Mouse (Mus musculus) embryonic facial prominence, embryonic 13.5 days (tissue): ENCODE results near the gene Psmd7. TPM values are rescaled to one million over a fixed set of nuclear protein-coding genes. Genes with fewer than 3 reads are reported as not detected.
A peak's percentile ranks its signal among the peaks of the same experiment; 100 is the strongest.

ENCODE experiments used
- ATAC-seq: fragments of 200-750 bp; cut with Nextera tagmentation; 2 replicates; pipeline ENCODE4 v1.8.0; 2017; ENCODE audit warnings: low read depth; ENCODE audit not compliant: insufficient number of reproducible peaks, insufficient read depth, low FRiP score, low TSS enrichment
- H3K27ac ChIP-seq: fragments of 300-500 bp; sonication (generic); 2 replicates; pipeline ENCODE4 v1.5.1; 2015; ENCODE audit warnings: moderate library complexity, mild to moderate bottlenecking, inconsistent platforms
- H3K27me3 ChIP-seq: fragments of 300-500 bp; sonication (generic); 2 replicates; pipeline ENCODE4 v1.6.1; 2015; ENCODE audit warnings: mild to moderate bottlenecking, inconsistent platforms
- H3K36me3 ChIP-seq: fragments of 300-500 bp; sonication (generic); 2 replicates; pipeline ENCODE4 v1.6.1; 2015; ENCODE audit warnings: mild to moderate bottlenecking, inconsistent platforms
- H3K4me1 ChIP-seq: fragments of 300-500 bp; sonication (generic); 2 replicates; pipeline ENCODE4 v1.6.1; 2015; ENCODE audit warnings: inconsistent platforms
- H3K4me2 ChIP-seq: fragments of 300-500 bp; sonication (generic); 2 replicates; pipeline ENCODE4 v1.6.1; 2015; ENCODE audit warnings: moderate library complexity, mild to moderate bottlenecking, inconsistent platforms
- H3K4me3 ChIP-seq: fragments of 300-500 bp; sonication (generic); 2 replicates; pipeline ENCODE4 v1.5.1; 2015; ENCODE audit warnings: mild to moderate bottlenecking, inconsistent platforms
- H3K9ac ChIP-seq: fragments of 300-500 bp; sonication (generic); 2 replicates; pipeline ENCODE4 v1.6.1; 2015; ENCODE audit warnings: mild to moderate bottlenecking, inconsistent platforms
- H3K9me3 ChIP-seq: fragments of 300-500 bp; sonication (generic); 2 replicates; pipeline ENCODE4 v1.6.1; 2016; ENCODE audit warnings: inconsistent platforms
- WGBS: fragments of 180-500 bp; shearing (Covaris S2); methylation state at CpG from one replicate; pipeline ENCODE4 v1.1.7; 2015; ENCODE audit warnings: mixed read lengths; 5-methylcytosine and 5-hydroxymethylcytosine counted together
- polyA plus RNA-seq: library from polyadenylated mRNA; unstranded; fragments of >200 nt; fragmentation: Nextera tagmentation; extraction: Ambion mirVana; gene quantifications from 2 replicates; pipeline ENCODE4 v1.2.1, GENCODE M21; 2015

Gene Psmd7
- polyA plus RNA-seq, 1 experiment from 2014 or later, result 325 TPM

DNA sequence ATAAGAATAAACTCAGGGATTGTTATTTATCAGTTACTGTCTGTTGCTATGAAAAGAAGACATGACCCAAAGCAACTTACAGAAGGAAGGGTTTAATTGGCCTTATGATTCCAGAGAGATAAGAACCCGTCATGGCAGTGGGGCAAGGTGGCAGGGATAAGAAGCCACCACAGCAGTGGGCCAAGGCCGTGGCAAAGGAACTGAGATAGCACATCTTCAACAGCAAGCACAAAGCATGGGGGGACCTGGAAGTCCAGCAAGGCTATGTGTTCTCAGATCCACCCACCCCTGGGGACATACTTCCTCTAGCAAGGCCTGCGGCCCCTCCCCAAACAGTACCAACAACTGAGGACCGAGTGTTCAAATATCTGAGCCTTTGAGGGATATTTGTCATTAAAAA, 10.6 kb downstream of the Psmd7 start:
- ATAC-seq, result no peak
- H3K4me2 ChIP-seq, result no peak overlapping the region
- 89% methylated on average over 4 of the region's 4 CpGs for WGBS
- H3K27me3 ChIP-seq, result no peaks in the 10 kb centered on the region
- H3K4me3 ChIP-seq, result no peak overlapping the region
- H3K36me3 ChIP-seq, result peaks cover 51% of the 10 kb centered on the region
- H3K9ac ChIP-seq, result no peak overlapping the region
- H3K4me1 ChIP-seq, result 0 out of 2 replicates have a peak, but pooled peaks cover 4% of the 10 kb centered on the region
- peak overlapping the region; percentile 30 for H3K27ac ChIP-seq
- no peaks in the 10 kb centered on the region for H3K9me3 ChIP-seq

GRCm38 (mm10) chr8:107576702-107577101, 11.6 kb downstream of the Psmd7 start:
- Histone ChIP-seq H3K4me3 (no peak overlapping the region), H3K27ac (peak overlapping the region; percentile 35), H3K4me2 (peak overlapping the region; percentile 51), H3K36me3 (peaks cover 42% of the 10 kb centered on the region), H3K4me1 (0 out of 2 replicates have a peak, but pooled peaks cover 4% of the 10 kb centered on the region), H3K9ac (peak overlapping the region; percentile 54), H3K9me3 (no peaks in the 10 kb centered on the region), H3K27me3 (no peaks in the 10 kb centered on the region)
- 0 out of 2 replicates have a peak, but pooled peaks have one; percentile 20 for ATAC-seq
- 9% methylated on average over 10 of the region's 10 CpGs for WGBS

GRCm38 (mm10) chr8:107574771-107575170, 13.5 kb downstream of the Psmd7 start:
- Histone ChIP-seq H3K4me2 (no peak overlapping the region), H3K27ac (no peak overlapping the region), H3K36me3 (peaks cover 22% of the 10 kb centered on the region), H3K4me3 (no peak overlapping the region), H3K4me1 (0 out of 2 replicates have a peak, but pooled peaks cover 4% of the 10 kb centered on the region), H3K27me3 (no peaks in the 10 kb centered on the region), H3K9me3 (no peaks in the 10 kb centered on the region), H3K9ac (no peak overlapping the region)
- no peak for ATAC-seq
- 89% methylated on average over 3 of the region's 3 CpGs for WGBS

DNA sequence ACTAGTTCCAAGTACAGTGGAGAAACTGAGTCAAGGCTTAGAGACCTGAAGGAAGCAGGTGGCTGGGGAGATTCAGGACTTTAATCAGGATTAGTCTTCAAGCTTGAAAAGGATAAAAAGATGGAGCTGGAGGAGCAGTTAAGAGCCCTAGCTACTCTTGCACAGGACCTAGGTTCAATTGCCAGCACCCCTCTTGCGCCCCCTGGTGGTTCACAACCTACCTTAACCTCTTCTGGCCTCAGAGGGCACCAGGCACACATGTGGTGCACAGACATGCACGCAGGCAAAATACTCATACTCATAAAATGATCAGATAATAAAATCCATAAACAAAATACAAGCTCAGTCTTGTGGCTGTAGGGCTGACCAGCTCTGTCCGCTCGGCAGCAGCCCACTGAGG, 15.8 kb downstream of the Psmd7 start:
- 45% methylated on average over 4 of the region's 4 CpGs for WGBS
- Histone ChIP-seq H3K27me3 (no peaks in the 10 kb centered on the region), H3K27ac (no peak overlapping the region), H3K4me1 (0 out of 2 replicates have a peak, but pooled peaks cover 4% of the 10 kb centered on the region), H3K36me3 (no peaks in the 10 kb centered on the region), H3K4me3 (no peak overlapping the region), H3K9me3 (no peaks in the 10 kb centered on the region), H3K4me2 (no peak overlapping the region), H3K9ac (no peak overlapping the region)
- ATAC-seq, result no peak

DNA sequence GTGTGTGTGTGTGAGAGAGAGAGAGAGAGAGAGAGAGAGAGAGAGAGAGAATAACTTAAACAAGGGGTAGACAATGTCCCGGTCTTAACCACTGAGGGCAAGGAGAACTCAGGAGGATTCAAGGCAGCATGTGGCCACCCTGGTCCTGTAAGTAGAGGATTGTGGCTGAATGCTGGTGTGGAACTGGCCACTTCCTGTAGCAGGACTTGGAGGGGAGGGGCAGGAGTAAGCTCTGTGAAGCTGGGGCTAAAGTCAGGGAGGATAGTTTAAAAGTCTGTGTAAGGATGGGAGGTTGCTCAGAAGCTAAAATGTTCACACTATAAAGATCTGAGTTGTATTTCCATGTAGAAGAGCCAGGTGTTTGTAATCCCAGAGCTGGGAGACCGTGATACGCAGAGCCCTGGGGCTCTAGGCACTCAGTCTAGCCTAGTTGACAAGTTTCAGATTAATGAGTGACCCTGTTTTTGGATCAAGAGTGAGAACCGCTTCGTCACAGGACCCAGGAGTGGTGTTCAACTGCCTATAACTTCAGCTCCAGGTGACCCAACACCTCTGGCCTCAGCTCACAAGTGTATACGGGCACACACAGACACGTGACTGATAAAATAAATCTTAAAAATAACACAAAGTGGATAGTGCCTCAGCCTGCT, 16.7 kb downstream of the Psmd7 start:
- H3K27ac ChIP-seq, result no peak overlapping the region

DNA sequence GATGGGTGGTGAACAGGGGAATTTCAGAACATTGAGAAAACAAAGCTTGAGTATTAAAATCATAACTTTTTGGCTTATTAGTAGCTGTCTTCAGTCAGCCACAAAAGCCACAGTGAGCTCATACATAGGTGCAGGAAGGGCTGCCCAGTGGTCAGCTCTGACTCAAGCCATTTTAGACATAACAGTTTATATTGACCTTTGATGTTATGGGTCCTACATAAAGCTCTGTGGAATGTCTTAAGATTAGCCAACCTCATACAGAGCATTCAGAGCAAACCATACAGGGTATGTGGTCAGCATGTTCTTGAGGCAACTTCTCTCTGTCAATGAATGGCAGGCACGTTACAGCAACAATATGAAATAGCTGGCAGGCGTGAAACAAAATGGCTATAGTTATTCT, 17.2 kb downstream of the Psmd7 start:
- H3K9ac ChIP-seq, result no peak overlapping the region
- no peak overlapping the region for H3K4me2 ChIP-seq
- H3K27me3 ChIP-seq, result no peaks in the 10 kb centered on the region
- H3K4me3 ChIP-seq, result no peak overlapping the region
- H3K27ac ChIP-seq, result no peak overlapping the region
- no peaks in the 10 kb centered on the region for H3K9me3 ChIP-seq
- no peaks in the 10 kb centered on the region for H3K4me1 ChIP-seq
- no peak for ATAC-seq
- WGBS, result 80% methylated on average over 2 of the region's 2 CpGs
- H3K36me3 ChIP-seq, result no peaks in the 10 kb centered on the region

More for the DNA sequence above, 16.7 kb downstream of the Psmd7 start:
- Histone ChIP-seq H3K4me1 (0 out of 2 replicates have a peak, but pooled peaks cover 4% of the 10 kb centered on the region), H3K4me3 (no peak overlapping the region), H3K27me3 (no peaks in the 10 kb centered on the region), H3K9me3 (no peaks in the 10 kb centered on the region), H3K4me2 (no peak overlapping the region), H3K9ac (no peak overlapping the region), H3K36me3 (no peaks in the 10 kb centered on the region)
- 86% methylated on average over 7 of the region's 7 CpGs for WGBS
- ATAC-seq, result no peak

DNA sequence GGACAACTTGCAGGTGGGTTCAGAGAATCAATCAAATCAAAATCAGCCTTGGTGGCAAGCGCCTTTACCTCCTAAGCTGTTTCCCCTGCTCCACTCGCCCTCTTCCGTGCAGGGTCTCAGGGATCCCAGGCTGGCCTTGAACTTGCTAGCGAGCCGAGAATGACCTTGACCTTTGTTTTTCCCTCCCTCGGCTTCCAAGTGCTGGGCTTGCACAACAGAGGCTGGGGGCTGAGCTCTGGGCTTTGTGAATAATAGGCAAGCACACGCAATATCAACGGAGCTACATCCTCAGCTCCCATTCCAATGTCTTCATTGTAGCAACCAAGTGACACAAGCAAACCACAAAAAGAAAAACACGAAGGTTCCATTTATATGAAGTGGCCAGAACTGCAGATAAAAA, 26.1 kb downstream of the Psmd7 start:
- no peak overlapping the region for H3K4me2 ChIP-seq
- H3K9ac ChIP-seq, result no peak overlapping the region
- ATAC-seq, result no peak
- no peaks in the 10 kb centered on the region for H3K27me3 ChIP-seq
- no peak overlapping the region for H3K27ac ChIP-seq
- no peaks in the 10 kb centered on the region for H3K9me3 ChIP-seq
- 67% methylated on average over 9 of the region's 9 CpGs for WGBS
- H3K4me3 ChIP-seq, result no peak overlapping the region
- peaks cover 20% of the 10 kb centered on the region for H3K4me1 ChIP-seq
- H3K36me3 ChIP-seq, result peaks cover 14% of the 10 kb centered on the region

DNA sequence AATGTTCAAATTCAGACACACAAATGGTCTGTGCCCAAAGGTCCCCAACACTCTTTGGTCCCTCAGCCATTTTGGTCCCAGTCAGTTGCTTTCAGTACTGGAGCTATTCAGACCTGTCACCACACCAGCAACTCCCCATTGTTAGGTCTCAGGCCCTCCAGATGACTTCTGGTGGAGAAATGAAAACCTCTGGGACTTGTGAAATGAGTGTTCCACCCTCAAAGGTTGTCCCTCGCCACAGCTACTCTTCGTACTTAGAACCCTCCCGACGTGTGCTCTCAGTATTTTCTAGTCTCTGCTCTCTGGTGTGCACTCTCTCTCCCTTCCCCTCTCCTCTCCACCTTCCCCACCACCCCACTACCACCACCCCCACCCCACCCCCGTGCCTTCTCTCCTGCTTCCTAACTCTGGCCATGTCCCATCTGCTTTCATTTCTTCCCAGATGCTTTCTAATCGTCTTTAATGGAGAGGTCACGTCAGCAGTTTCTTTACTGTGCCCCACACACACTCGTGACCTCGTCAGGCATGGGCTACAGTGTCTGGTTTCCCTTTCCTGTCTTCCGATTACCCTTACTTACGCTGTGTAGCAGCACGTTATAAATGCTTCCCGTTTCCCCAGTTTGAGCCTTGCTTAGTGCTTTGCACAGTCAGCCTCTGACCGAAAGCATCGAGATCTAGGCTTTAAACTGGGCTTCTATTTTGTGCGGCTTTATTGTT, 27.3 kb downstream of the Psmd7 start:
- no peak for ATAC-seq
- peaks cover 20% of the 10 kb centered on the region for H3K4me1 ChIP-seq
- H3K4me3 ChIP-seq, result peak overlapping the region; percentile 25
- WGBS, result 29% methylated on average over 16 of the region's 16 CpGs
- peaks cover 25% of the 10 kb centered on the region for H3K36me3 ChIP-seq
- peak overlapping the region; percentile 47 for H3K4me2 ChIP-seq
- peak overlapping the region; percentile 51; the same call in 1 of the 2 replicates for H3K9ac ChIP-seq
- H3K27me3 ChIP-seq, result no peaks in the 10 kb centered on the region
- peak overlapping the region; percentile 39 for H3K27ac ChIP-seq
- H3K9me3 ChIP-seq, result no peaks in the 10 kb centered on the region

GRCm38 (mm10) chr8:107556511-107556936, 31.7 kb downstream of the Psmd7 start:
- Histone ChIP-seq H3K4me3 (no peak overlapping the region), H3K9me3 (no peaks in the 10 kb centered on the region), H3K4me2 (peak overlapping the region; percentile 1; the same call in 1 of the 2 replicates), H3K27me3 (no peaks in the 10 kb centered on the region), H3K36me3 (peaks cover 66% of the 10 kb centered on the region), H3K4me1 (peaks cover 13% of the 10 kb centered on the region), H3K27ac (0 out of 2 replicates have a peak overlapping the region, but pooled peaks have one; percentile 57), H3K9ac (peak overlapping the region; percentile 44; the same call in 1 of the 2 replicates)
- 59% methylated on average over 12 of the region's 12 CpGs for WGBS
- ATAC-seq, result no peak

DNA sequence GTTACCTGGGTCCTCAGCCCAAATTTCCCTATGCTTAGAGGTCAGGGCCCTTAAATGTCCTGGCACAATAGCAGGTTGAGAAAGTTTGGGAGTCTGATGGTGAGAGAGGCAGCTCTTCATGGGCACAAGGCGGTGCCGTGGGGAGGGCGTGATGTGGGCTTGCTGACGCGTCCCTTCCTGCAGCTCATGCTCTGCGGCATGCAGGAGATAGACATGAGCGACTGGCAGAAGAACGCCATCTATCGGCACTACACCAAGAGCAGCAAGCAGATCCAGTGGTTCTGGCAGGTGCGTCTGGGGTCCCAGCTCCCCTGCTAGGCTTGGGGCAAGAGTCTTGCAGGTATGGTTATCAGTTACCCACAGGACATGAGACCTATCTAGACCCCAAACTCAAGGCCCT, 33.0 kb downstream of the Psmd7 start:
- Histone ChIP-seq H3K4me3 (no peak overlapping the region), H3K27me3 (no peaks in the 10 kb centered on the region), H3K9ac (peak overlapping the region; percentile 52), H3K9me3 (no peaks in the 10 kb centered on the region), H3K4me1 (no peaks in the 10 kb centered on the region), H3K4me2 (peak overlapping the region; percentile 20), H3K36me3 (peaks cover 79% of the 10 kb centered on the region), H3K27ac (peak overlapping the region; percentile 57; the same call in 1 of the 2 replicates)
- WGBS, result 88% methylated on average over 10 of the region's 10 CpGs
- no peak for ATAC-seq

DNA sequence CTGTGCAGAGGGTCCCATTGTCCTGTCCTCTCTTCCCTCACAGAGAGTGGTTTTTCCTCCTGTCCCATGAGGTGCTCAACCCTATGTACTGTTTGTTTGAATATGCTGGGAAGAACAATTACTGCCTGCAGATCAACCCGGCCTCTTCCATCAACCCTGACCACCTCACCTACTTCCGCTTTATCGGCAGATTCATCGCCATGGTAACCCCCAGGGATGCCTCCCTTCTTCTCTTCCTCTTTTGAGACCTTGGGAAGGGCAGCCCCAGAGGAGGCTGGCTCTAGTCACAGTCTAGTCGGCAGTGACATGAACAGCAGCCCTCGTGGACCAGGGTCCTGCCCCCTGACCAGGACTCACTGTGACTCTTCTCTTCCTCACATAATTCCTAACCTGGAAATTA, 36.0 kb downstream of the Psmd7 start:
- no peak for ATAC-seq
- H3K9me3 ChIP-seq, result no peaks in the 10 kb centered on the region
- 70% methylated on average over 6 of the region's 6 CpGs for WGBS
- peak overlapping the region; percentile 61 for H3K9ac ChIP-seq
- peaks cover 89% of the 10 kb centered on the region for H3K36me3 ChIP-seq
- H3K4me2 ChIP-seq, result peak overlapping the region; percentile 39
- H3K27me3 ChIP-seq, result no peaks in the 10 kb centered on the region
- peak overlapping the region; percentile 95 for H3K27ac ChIP-seq
- peaks cover 12% of the 10 kb centered on the region for H3K4me1 ChIP-seq
- peak overlapping the region; percentile 20 for H3K4me3 ChIP-seq

GRCm38 (mm10) chr8:107546817-107547216, 41.4 kb downstream of the Psmd7 start:
- H3K4me3 ChIP-seq, result peak overlapping the region; percentile 43

More at GRCm38 (mm10) chr8:107546817-107547216, 41.4 kb downstream of the Psmd7 start:
- H3K4me1 ChIP-seq, result peaks cover 50% of the 10 kb centered on the region
- no peaks in the 10 kb centered on the region for H3K27me3 ChIP-seq
- H3K9me3 ChIP-seq, result no peaks in the 10 kb centered on the region
- H3K36me3 ChIP-seq, result peaks cover 60% of the 10 kb centered on the region
- H3K27ac ChIP-seq, result peak overlapping the region; percentile 95
- ATAC-seq, result no peak
- 73% methylated on average over 8 of the region's 8 CpGs for WGBS
- peak overlapping the region; percentile 57 for H3K4me2 ChIP-seq
- peak overlapping the region; percentile 73 for H3K9ac ChIP-seq
